Mouse (Mus musculus) forebrain, embryonic 14.5 days (tissue): ENCODE data around the gene Gm11569. TPM values are rescaled to one million over a fixed set of nuclear protein-coding genes. Genes with fewer than 3 reads are reported as not detected.
"Not testable (repeated sequence)": the region's sequence is repeated elsewhere in the genome, so short reads cannot be mapped to it uniquely, and the experiment has no call there.

Experiments
- ATAC-seq: fragments of 200-750 bp; cut with Nextera tagmentation; 2 replicates; pipeline ENCODE4 v1.8.0; 2017; ENCODE audit warnings: mild to moderate bottlenecking, moderate library complexity
- DNase-seq: peaks from one replicate; pipeline ENCODE4 v3.0.0-alpha.2; 2015; ENCODE audit warnings: low spot score
- H3K27ac ChIP-seq: fragments of 300-500 bp; sonication (generic); 2 replicates; pipeline ENCODE4 v1.5.1; 2014; ENCODE audit warnings: low read depth, mild to moderate bottlenecking, control low read depth, low read length, moderate library complexity
- H3K27me3 ChIP-seq: fragments of 300-500 bp; sonication (generic); replicated peaks from 2 replicates; pipeline ENCODE4 v1.6.1; 2014; ENCODE audit warnings: low read length, control low read depth, mixed read lengths; ENCODE audit not compliant: control insufficient read depth, insufficient read depth
- H3K36me3 ChIP-seq: fragments of 300-500 bp; sonication (generic); 2 replicates; pipeline ENCODE4 v1.6.1; 2014; ENCODE audit warnings: low read length, control low read depth; ENCODE audit not compliant: control insufficient read depth, insufficient read depth
- H3K4me1 ChIP-seq: fragments of 300-500 bp; sonication (generic); 2 replicates; pipeline ENCODE4 v1.6.1; 2014; ENCODE audit warnings: antibody characterized with exemption, low read length, control low read depth; ENCODE audit not compliant: control insufficient read depth, insufficient read depth
- H3K4me2 ChIP-seq: fragments of 300-500 bp; sonication (generic); 2 replicates; pipeline ENCODE4 v1.6.1; 2014; ENCODE audit warnings: mild to moderate bottlenecking, control low read depth, low read length
- H3K4me3 ChIP-seq: fragments of 300-500 bp; sonication (generic); 2 replicates; pipeline ENCODE4 v1.5.1; 2014; ENCODE audit warnings: low read depth, low read length, control low read depth
- H3K9ac ChIP-seq: fragments of 300-500 bp; sonication (generic); 2 replicates; pipeline ENCODE4 v1.6.1; 2014; ENCODE audit warnings: mild to moderate bottlenecking, low read length, control low read depth, moderate library complexity
- H3K9me3 ChIP-seq: fragments of 300-500 bp; sonication (generic); replicated peaks from 2 replicates; pipeline ENCODE4 v1.6.1; 2016; ENCODE audit warnings: low read length, control low read depth, mixed read lengths; ENCODE audit not compliant: control insufficient read depth
- WGBS: fragments of 180-500 bp; shearing (Covaris S2); extraction: QIAGEN DNeasy Blood & Tissue Kit; methylation state at CpG from one replicate; pipeline ENCODE4 v1.1.7; 2014; 5-methylcytosine and 5-hydroxymethylcytosine counted together
- polyA plus RNA-seq: library from polyadenylated mRNA; unstranded; fragments of >200 nt; fragmentation: Nextera tagmentation; extraction: Ambion mirVana; gene quantifications from 2 replicates; pipeline ENCODE4 v1.2.1, GENCODE M21; 2014

Gm11569 gene
- not detected in 2 replicates for polyA plus RNA-seq

- H3K9ac ChIP-seq, H3K4me2 ChIP-seq, H3K4me3 ChIP-seq, H3K27ac ChIP-seq, H3K36me3 ChIP-seq, DNase-seq, ATAC-seq, H3K4me1 ChIP-seq, H3K27me3 ChIP-seq, H3K9me3 ChIP-seq: not testable (repeated sequence)
- WGBS, result no CpG with 5 or more reads among the region's 1 CpGs
Observed at GRCm38 (mm10) chr11:99798832-99799231, at the start of gene Gm11569. Gene Gm11569, minus strand, starts transcription at chr11:99798932.

DNA sequence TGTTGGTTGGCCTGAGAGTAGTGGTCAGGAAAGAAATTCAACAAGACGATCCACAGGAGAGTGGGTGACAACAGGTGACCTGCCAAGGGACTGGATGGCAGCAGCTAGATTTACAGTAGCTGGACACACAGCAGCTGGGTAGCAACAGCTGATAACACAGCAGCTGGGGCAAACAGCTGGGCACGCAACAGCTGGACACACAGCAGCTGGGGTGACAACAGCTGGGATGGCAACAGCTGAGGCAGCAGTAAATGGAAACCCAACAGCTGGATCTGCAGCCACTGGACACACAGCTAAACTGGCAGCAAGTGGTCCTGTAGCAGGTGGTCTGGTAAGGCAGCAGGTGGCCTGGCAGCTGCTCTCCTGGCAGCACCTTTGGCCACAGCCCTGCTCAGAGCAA is 48.0 kb upstream of the Gm11569 start:
- no peak for ATAC-seq
- DNase-seq, result no peak
- 87% methylated on average over 2 of the region's 2 CpGs for WGBS

DNA sequence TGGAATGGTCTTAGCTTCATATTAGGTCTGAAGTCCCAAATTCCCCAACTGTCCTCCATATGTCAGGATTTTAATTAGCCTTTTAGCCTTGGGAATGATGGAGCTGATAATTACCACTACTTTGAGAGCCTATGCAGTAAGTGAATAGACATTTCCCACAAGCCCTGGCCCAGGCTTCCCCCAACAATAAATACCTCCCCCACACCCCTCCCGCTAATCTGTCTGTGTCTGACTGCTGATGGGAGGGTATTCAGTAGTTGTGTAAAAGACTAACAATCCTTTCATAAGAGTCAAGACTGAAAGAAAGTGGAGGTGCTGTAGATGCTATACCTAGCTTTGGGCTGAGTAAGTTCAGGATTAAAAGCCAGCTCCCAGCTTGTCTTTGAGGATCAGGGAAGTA is 43.5 kb upstream of the Gm11569 start:
- no peak for ATAC-seq
- WGBS, result 12% methylated on average over 1 of the region's 1 CpGs
- H3K4me1 ChIP-seq, result no peaks in the 10 kb centered on the region
- no peak overlapping the region for H3K27ac ChIP-seq
- no peaks in the 10 kb centered on the region for H3K27me3 ChIP-seq
- no peaks in the 10 kb centered on the region for H3K36me3 ChIP-seq
- H3K4me3 ChIP-seq, result no peak overlapping the region
- H3K9ac ChIP-seq, result no peak overlapping the region
- no peak overlapping the region for H3K4me2 ChIP-seq
- peak; percentile 1 for DNase-seq
- H3K9me3 ChIP-seq, result no peaks in the 10 kb centered on the region

More for the DNA sequence above, 48.0 kb upstream of the Gm11569 start:
- Histone ChIP-seq H3K4me3 (no peak overlapping the region), H3K4me2 (no peak overlapping the region), H3K9ac (no peak overlapping the region), H3K9me3 (no peaks in the 10 kb centered on the region), H3K4me1 (no peaks in the 10 kb centered on the region), H3K36me3 (no peaks in the 10 kb centered on the region), H3K27ac (no peak overlapping the region), H3K27me3 (no peaks in the 10 kb centered on the region)

DNA sequence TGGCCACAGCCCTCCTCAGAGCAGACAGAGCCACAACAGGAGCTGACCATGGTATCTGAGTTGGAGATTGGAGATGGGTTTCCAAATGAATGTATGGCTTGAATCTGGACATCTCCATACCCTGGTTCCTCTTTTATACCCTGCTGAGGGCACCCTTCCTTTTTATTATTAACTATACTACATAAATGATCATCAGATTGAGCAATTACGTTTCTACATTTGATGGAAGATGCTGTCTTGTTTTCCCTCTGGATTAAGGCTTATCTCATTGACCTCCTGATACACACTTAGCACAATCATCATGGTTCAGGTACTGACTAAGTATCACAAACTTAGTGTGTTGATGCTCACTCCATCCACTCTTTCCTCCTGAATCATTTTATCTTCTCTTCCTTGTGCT is 39.2 kb upstream of the Gm11569 start, which contains the start of gene 2300003K06Rik:
TSS of gene 2300003K06Rik (minus strand) at position 101 of the 400 bp plus-strand sequence.
- H3K9me3 ChIP-seq, result no peaks in the 10 kb centered on the region
- DNase-seq, result no peak

DNA sequence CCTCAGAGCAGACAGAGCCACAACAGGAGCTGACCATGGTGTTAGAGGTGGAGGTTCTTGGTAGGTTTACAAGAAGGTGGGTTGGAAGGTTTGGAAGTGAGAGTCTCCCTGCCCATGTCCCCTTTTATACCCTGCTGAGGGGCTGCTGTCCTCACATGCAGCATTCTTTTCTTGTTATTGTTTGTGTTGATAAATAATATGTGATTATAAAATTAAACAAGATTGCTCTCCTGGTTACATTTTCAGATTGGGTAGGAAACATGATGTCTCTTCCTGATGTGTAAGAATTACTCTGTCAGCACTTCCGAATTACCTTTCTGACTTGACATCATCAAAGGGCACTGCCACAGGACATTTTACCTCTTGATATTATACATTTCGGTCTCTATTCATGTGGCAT is 16.8 kb upstream of the Gm11569 start, which contains the start of gene Gm11564:
TSS of gene Gm11564 (minus strand) at position 101 of the 400 bp plus-strand sequence.
- not testable (repeated sequence) for H3K9me3 ChIP-seq, H3K4me1 ChIP-seq, H3K4me2 ChIP-seq, DNase-seq, ATAC-seq, H3K36me3 ChIP-seq, H3K9ac ChIP-seq, H3K27me3 ChIP-seq, H3K27ac ChIP-seq, H3K4me3 ChIP-seq
- WGBS, result 84% methylated on average over 2 of the region's 2 CpGs

More for the DNA sequence above, 39.2 kb upstream of the Gm11569 start, which contains the start of gene 2300003K06Rik:
- Histone ChIP-seq H3K9ac (no peak within 1 kb of the TSS), H3K4me3 (no peak within 1 kb of the TSS), H3K36me3 (no peaks in the 10 kb centered on the region), H3K4me2 (no peak within 1 kb of the TSS), H3K4me1 (no peaks in the 10 kb centered on the region), H3K27me3 (no peaks in the 10 kb centered on the region), H3K27ac (no peak within 1 kb of the TSS)
- ATAC-seq, result no peak
- 75% methylated on average over 1 of the region's 1 CpGs for WGBS

DNA sequence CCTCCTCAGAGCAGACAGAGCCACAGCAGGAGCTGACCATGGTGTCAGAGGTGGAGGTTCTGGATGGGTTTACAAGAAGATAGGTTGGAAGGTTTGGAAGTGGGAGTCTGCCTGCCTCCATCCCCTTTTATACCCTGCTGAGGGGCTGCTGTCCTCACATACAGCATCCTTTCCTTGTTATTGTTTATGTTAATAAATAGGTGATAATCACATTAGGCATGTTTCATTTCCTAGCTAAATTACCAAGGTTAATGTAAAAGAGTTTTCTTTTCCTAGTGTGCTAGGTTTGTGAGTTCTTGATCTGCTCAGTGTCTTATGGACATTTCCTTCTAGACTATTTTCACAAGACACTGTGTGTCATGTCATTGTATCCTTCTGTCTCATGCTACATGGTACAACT is 11.1 kb upstream of the Gm11569 start, which contains the start of gene Krtap4-13:
TSS of gene Krtap4-13 (minus strand) at position 101 of the 400 bp plus-strand sequence.
- not testable (repeated sequence) for H3K4me2 ChIP-seq, H3K27ac ChIP-seq, H3K9me3 ChIP-seq, H3K36me3 ChIP-seq, H3K9ac ChIP-seq, H3K27me3 ChIP-seq, DNase-seq, H3K4me3 ChIP-seq, H3K4me1 ChIP-seq, ATAC-seq

DNA sequence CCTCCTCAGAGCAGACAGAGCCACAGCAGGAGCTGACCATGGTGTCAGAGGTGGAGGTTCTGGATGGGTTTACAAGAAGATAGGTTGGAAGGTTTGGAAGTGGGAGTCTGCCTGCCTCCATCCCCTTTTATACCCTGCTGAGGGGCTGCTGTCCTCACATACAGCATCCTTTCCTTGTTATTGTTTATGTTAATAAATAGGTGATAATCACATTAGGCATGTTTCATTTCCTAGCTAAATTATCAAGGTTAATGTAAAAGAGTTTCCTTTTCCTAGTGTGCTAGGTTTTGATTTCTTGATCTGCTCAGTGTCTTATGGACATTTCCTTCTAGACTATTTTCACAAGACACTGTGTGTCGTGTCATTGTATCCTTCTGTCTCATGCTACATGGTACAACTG is 5.6 kb upstream of the Gm11569 start, which contains the start of gene Gm11554:
TSS of gene Gm11554 (minus strand) at position 101 of the 400 bp plus-strand sequence.
- not testable (repeated sequence) for H3K4me1 ChIP-seq, H3K27me3 ChIP-seq, DNase-seq, H3K4me3 ChIP-seq, H3K9me3 ChIP-seq, ATAC-seq, H3K36me3 ChIP-seq, H3K9ac ChIP-seq, H3K27ac ChIP-seq, H3K4me2 ChIP-seq
- no CpG with 5 or more reads among the region's 1 CpGs for WGBS

- Histone ChIP-seq H3K4me2 (no peak within 1 kb of the TSS), H3K9me3 (no peaks in the 10 kb centered on the region), H3K4me1 (no peaks in the 10 kb centered on the region), H3K36me3 (no peaks in the 10 kb centered on the region), H3K9ac (no peak within 1 kb of the TSS), H3K27me3 (no peaks in the 10 kb centered on the region), H3K27ac (no peak within 1 kb of the TSS), H3K4me3 (no peak within 1 kb of the TSS)
- DNase-seq (no peak), ATAC-seq (no peak)
- WGBS, result 89% methylated on average over 2 of the region's 2 CpGs
Observed at GRCm38 (mm10) chr11:99793367-99793766, 5.4 kb downstream of the Gm11569 start, which contains the start of gene Gm11596. Gene Gm11596, minus strand, starts transcription at chr11:99793467.

- not testable (repeated sequence) for H3K4me1 ChIP-seq, H3K27ac ChIP-seq, H3K4me2 ChIP-seq, H3K27me3 ChIP-seq, ATAC-seq, H3K9me3 ChIP-seq, H3K9ac ChIP-seq, H3K4me3 ChIP-seq, DNase-seq, H3K36me3 ChIP-seq
Observed at GRCm38 (mm10) chr11:99784900-99785299, 13.8 kb downstream of the Gm11569 start, which contains the start of gene Krtap4-9. Gene Krtap4-9, plus strand, starts transcription at chr11:99785200.
